Comparison of ENCODE assay signal across 25 mouse cellular contexts in genomic region chr13:38725452-38725851, GRCm38 (mm10).
DNase-seq lines count a peak whose midpoint lies in the region; ATAC-seq and TF ChIP-seq lines count a peak whose summit lies in the region.
"Had no signal": no experiment of that assay in that cellular context is flagged by ENCODE, and none has a peak within 500 bp of the region (broad histone marks: within the 10 kb centered on the region; RNA-seq: fewer than 3 reads in every experiment).

No protein-coding gene starts in this region.

- TF ChIP-seq CTCF in lung, postnatal 0 days (IDR thresholded peaks at IDR 0.05): no peak

- H3K36me3 ChIP-seq in lung, postnatal 0 days (ENCODE audit: insufficient read depth, low read length): no peaks in the 10 kb centered on the region
- H3K36me3 ChIP-seq: embryonic facial prominence, embryonic 13.5 days; embryonic facial prominence, embryonic 15.5 days; forebrain, embryonic 10.5 days; forebrain, embryonic 12.5 days had no signal

- H3K27ac ChIP-seq in lung, postnatal 0 days (ENCODE audit: low read length): no peak overlapping the region
- H3K27ac ChIP-seq: embryonic facial prominence, embryonic 13.5 days; embryonic facial prominence, embryonic 15.5 days; forebrain, embryonic 10.5 days; forebrain, embryonic 12.5 days had no signal

- no peak for TF ChIP-seq EP300 in lung, postnatal 0 days (IDR thresholded peaks at IDR 0.05)

- WGBS in lung, postnatal 0 days: 84% methylated on average over 4 of the region's 4 CpGs

- H3K4me1 ChIP-seq in lung, postnatal 0 days (ENCODE audit: insufficient read depth, low read depth, low read length): no peaks in the 10 kb centered on the region
- H3K4me1 ChIP-seq: embryonic facial prominence, embryonic 13.5 days; embryonic facial prominence, embryonic 15.5 days; forebrain, embryonic 10.5 days; forebrain, embryonic 12.5 days had no signal

- H3K9ac ChIP-seq in lung, postnatal 0 days (replicated peaks; ENCODE audit: low read depth): no peak overlapping the region
- H3K9ac ChIP-seq: embryonic facial prominence, embryonic 13.5 days; embryonic facial prominence, embryonic 15.5 days; forebrain, embryonic 12.5 days had no signal

- no peak overlapping the region for H3K4me2 ChIP-seq in lung, postnatal 0 days (replicated peaks; ENCODE audit: low read depth, low read length)
- H3K4me2 ChIP-seq: embryonic facial prominence, embryonic 13.5 days; embryonic facial prominence, embryonic 15.5 days; forebrain, embryonic 12.5 days had no signal

- no peak overlapping the region for H3K4me3 ChIP-seq in lung, postnatal 0 days (ENCODE audit: low read depth, low read length)
- H3K4me3 ChIP-seq: embryonic facial prominence, embryonic 13.5 days; embryonic facial prominence, embryonic 15.5 days; erythroblast, embryonic 14.5 days; forebrain, embryonic 10.5 days; forebrain, embryonic 12.5 days had no signal

- DNase-seq in frontal cortex, postnatal 36 days (ENCODE audit: low spot score in 2 of 2): peak; percentile 2 to 18
- no peak for DNase-seq in frontal cortex, postnatal 10 days (ENCODE audit: low spot score in 2 of 2)
- peak; percentile 15 to 33 for DNase-seq in left cerebral cortex, postnatal 14 days (ENCODE audit: low spot score in 2 of 2)
- DNase-seq in left cerebral cortex, adult 11 months (ENCODE audit: low spot score): no peak
- peak; percentile 10 for DNase-seq in adipocyte (ENCODE audit: low spot score)
- DNase-seq in brain, adult 2 months (ENCODE audit: low read depth, low spot score): peak; percentile 43
- DNase-seq in lung, postnatal 0 days (ENCODE audit: low spot score): no peak
- no peak for DNase-seq in gastrocnemius, postnatal 10 days
- DNase-seq: adrenal gland, adult 8-10 months; adrenal gland, postnatal 14 days; adrenal gland, postnatal 36 days; cerebellum, adult 11 months; cerebellum, adult 18-20 months; cerebellum, adult 8-10 months; cerebellum, adult 9-11 months; cerebellum, postnatal 14 days; cerebellum, postnatal 36 days; embryo, embryonic 11 days had no signal

- ATAC-seq in lung, postnatal 0 days: no peak
- ATAC-seq: forebrain, embryonic 14.5 days; forebrain, embryonic 16.5 days had no signal

- no peaks in the 10 kb centered on the region for H3K27me3 ChIP-seq in lung, postnatal 0 days (replicated peaks; ENCODE audit: insufficient read depth, low read length)
- H3K27me3 ChIP-seq: embryonic facial prominence, embryonic 13.5 days; embryonic facial prominence, embryonic 15.5 days; forebrain, embryonic 12.5 days had no signal

- no peaks in the 10 kb centered on the region for H3K9me3 ChIP-seq in lung, postnatal 0 days (ENCODE audit: low read length)
- H3K9me3 ChIP-seq: embryonic facial prominence, embryonic 13.5 days; embryonic facial prominence, embryonic 15.5 days; forebrain, embryonic 10.5 days; forebrain, embryonic 12.5 days had no signal

- intact Hi-C loops in left cerebral cortex, postnatal 14 days (cut with DNase I): no loop called here

Comparison
In these comparisons a context has a peak if more than half of its experiments do, and no peak if none do; other contexts are left out.
1. DNase-seq: peak in frontal cortex, postnatal 36 days (2 of 2), left cerebral cortex, postnatal 14 days (2 of 2), adipocyte (single experiment) and brain, adult 2 months (single experiment); none in frontal cortex, postnatal 10 days (0 of 2), left cerebral cortex, adult 11 months (single experiment), lung, postnatal 0 days (single experiment) and gastrocnemius, postnatal 10 days (single experiment).